Mouse (Mus musculus) adrenal gland, adult 8-10 months (tissue): Measurements from ENCODE around the gene Mta1. TPM values are rescaled to one million over a fixed set of nuclear protein-coding genes. Genes with fewer than 3 reads are reported as not detected.
A peak's percentile ranks its signal among the peaks of the same experiment; 100 is the strongest.

Source experiments
- DNase-seq: peaks from one replicate; pipeline ENCODE4 v3.0.0; 2022
- total RNA-seq, 4 experiments: library from RNA; stranded (reverse); gene quantifications; 2 replicates each; pipeline ENCODE4 v1.2.4; 2022

Mta1 gene
- total RNA-seq = 10 to 100 TPM; 81.8 to 92.8 (median 86.8) TPM

- DNase-seq = no peak
Observed at GRCm38 (mm10) chr12:113097749-113098281, at the start of gene Mta1. TSS of gene Mta1 (plus strand) at chr12:113098278.

GRCm38 (mm10) chr12:113049836-113050235 is 48.2 kb upstream of the Mta1 start:
- no peak for DNase-seq

GRCm38 (mm10) chr12:113050671-113051070 is 47.4 kb upstream of the Mta1 start:
- DNase-seq = no peak

GRCm38 (mm10) chr12:113051628-113052403 is 46.3 kb upstream of the Mta1 start:
- DNase-seq = no peak

GRCm38 (mm10) chr12:113056089-113056488 is 42.0 kb upstream of the Mta1 start:
- DNase-seq = no peak

GRCm38 (mm10) chr12:113060178-113060577 is 37.9 kb upstream of the Mta1 start:
- no peak for DNase-seq

- DNase-seq = no peak
Observed at GRCm38 (mm10) chr12:113061606-113062005, 36.5 kb upstream of the Mta1 start.

- no peak for DNase-seq
Observed at GRCm38 (mm10) chr12:113062201-113062600, 35.9 kb upstream of the Mta1 start.

- no peak for DNase-seq
Observed at GRCm38 (mm10) chr12:113063700-113064099, 34.4 kb upstream of the Mta1 start.

GRCm38 (mm10) chr12:113068002-113068401 is 30.1 kb upstream of the Mta1 start:
- no peak for DNase-seq

GRCm38 (mm10) chr12:113069389-113069788 is 28.7 kb upstream of the Mta1 start:
- DNase-seq = no peak

GRCm38 (mm10) chr12:113071321-113071720 is 26.8 kb upstream of the Mta1 start:
- no peak for DNase-seq

- no peak for DNase-seq
Observed at GRCm38 (mm10) chr12:113071827-113072226, 26.3 kb upstream of the Mta1 start.

GRCm38 (mm10) chr12:113073420-113074328 is 24.4 kb upstream of the Mta1 start:
- DNase-seq = peak; percentile 60

- DNase-seq = peak; percentile 88
Observed at GRCm38 (mm10) chr12:113074329-113075062, 23.6 kb upstream of the Mta1 start, which contains the start of gene Tex22. TSS of gene Tex22 (plus strand) at chr12:113074502.

GRCm38 (mm10) chr12:113075063-113075454 is 23.0 kb upstream of the Mta1 start:
- peak; percentile 64 for DNase-seq

GRCm38 (mm10) chr12:113075486-113075885 is 22.6 kb upstream of the Mta1 start:
- DNase-seq = no peak

GRCm38 (mm10) chr12:113087276-113087675 is 10.8 kb upstream of the Mta1 start:
- no peak for DNase-seq

- no peak for DNase-seq
Observed at GRCm38 (mm10) chr12:113088026-113088425, 10.1 kb upstream of the Mta1 start.

- no peak for DNase-seq
Observed at GRCm38 (mm10) chr12:113089107-113089506, 9.0 kb upstream of the Mta1 start.

- DNase-seq = no peak
Observed at GRCm38 (mm10) chr12:113090053-113090452, 8.0 kb upstream of the Mta1 start.

GRCm38 (mm10) chr12:113097040-113097439 is 1.0 kb upstream of the Mta1 start:
- no peak for DNase-seq
